Mouse (Mus musculus) neutrophil, adult 59 days (primary cell): ENCODE results near the gene Pipox. TPM values are rescaled to one million over a fixed set of nuclear protein-coding genes. Genes with fewer than 3 reads are reported as not detected.

Experiments
- total RNA-seq, 2 experiments: library from RNA; stranded (reverse); gene quantifications; 1 replicate in 1 of 2; 2 replicates in 1 of 2; pipeline ENCODE4 v1.2.4; 2023

The Pipox gene
- not detected for total RNA-seq

GRCm38 (mm10) chr11:77893787-77894718 lies at the start of gene Pipox:
TSS of gene Pipox (minus strand) at chr11:77894096.

GRCm38 (mm10) chr11:77930751-77931540 lies 37.0 kb upstream of the Pipox start, which contains the start of gene Sez6:
TSS of gene Sez6 (plus strand) at chr11:77930800.

Other genes starting within 250 kb of the Pipox start
- 10 to 100 TPM; 78.3 to 87.0 TPM for gene Nufip2, start 207.9 kb downstream of the Pipox start, total RNA-seq
- gene Cryba1, start 168.8 kb downstream of the Pipox start, total RNA-seq: not detected
- 10 to 100 TPM; 63.7 to 70.0 TPM for gene Myo18a, start 130.8 kb downstream of the Pipox start, total RNA-seq
- gene Gm10277, start 106.3 kb downstream of the Pipox start, total RNA-seq: under 1 TPM in 1 of 2 experiments, not detected in 1; 0.20 TPM
- gene Sez6, start 36.7 kb upstream of the Pipox start, total RNA-seq: not detected
- 10 to 100 TPM; 87.8 to 88.6 TPM for gene Phf12, start 88.7 kb upstream of the Pipox start, total RNA-seq
- 1 to 10 TPM; 2.3 to 2.5 TPM for gene Dhrs13, start 138.2 kb upstream of the Pipox start, total RNA-seq
- 100 to 1,000 TPM; 132 to 147 TPM for gene Flot2, start 143.8 kb upstream of the Pipox start, total RNA-seq
- 10 to 100 TPM; 15.0 to 15.1 TPM for gene Eral1, start 186.3 kb upstream of the Pipox start, total RNA-seq
- gene Fam222b, start 200.6 kb upstream of the Pipox start, total RNA-seq: 10 to 100 TPM; 44.3 to 50.4 TPM